Mouse (Mus musculus) gastrocnemius, postnatal 14 days (tissue): ENCODE data around the gene Mettl4. TPM values are rescaled to one million over a fixed set of nuclear protein-coding genes. Genes with fewer than 3 reads are reported as not detected.
"Not testable (repeated sequence)": the region's sequence is repeated elsewhere in the genome, so short reads cannot be mapped to it uniquely, and the experiment has no call there.

ENCODE experiments used
- DNase-seq: peaks from one replicate; pipeline ENCODE4 v3.0.0; 2021; ENCODE audit warnings: mixed read lengths
- intact Hi-C: fragments of 180-260 bp; cut with DNase I; formaldehyde crosslinking; loops from one replicate; pipeline ENCODE4 v1.15.1; 2025; ENCODE audit warnings: low total_unique reads
- long read RNA-seq, 2 experiments: library from polyadenylated mRNA; stranded (forward); transcript quantifications; one replicate each; pipeline ENCODE4 v2.0.0; 2021
- total RNA-seq, 2 experiments: library from RNA; stranded (reverse); gene quantifications; 2 replicates each; pipeline ENCODE4 v1.2.3; 2021

The Mettl4 gene
- total RNA-seq, result 1 to 10 TPM; 5.5 to 6.1 TPM
- long read RNA-seq, experiment 1, partial matches to known transcripts, result 0 of 3 reads
- long read RNA-seq, experiment 1, other reads (novel, unspliced or antisense), result 2 of 3 reads
- long read RNA-seq, experiment 2, partial matches to known transcripts, result 1 of 5 reads
- long read RNA-seq, experiment 2, other reads (novel, unspliced or antisense), result 4 of 5 reads

DNA sequence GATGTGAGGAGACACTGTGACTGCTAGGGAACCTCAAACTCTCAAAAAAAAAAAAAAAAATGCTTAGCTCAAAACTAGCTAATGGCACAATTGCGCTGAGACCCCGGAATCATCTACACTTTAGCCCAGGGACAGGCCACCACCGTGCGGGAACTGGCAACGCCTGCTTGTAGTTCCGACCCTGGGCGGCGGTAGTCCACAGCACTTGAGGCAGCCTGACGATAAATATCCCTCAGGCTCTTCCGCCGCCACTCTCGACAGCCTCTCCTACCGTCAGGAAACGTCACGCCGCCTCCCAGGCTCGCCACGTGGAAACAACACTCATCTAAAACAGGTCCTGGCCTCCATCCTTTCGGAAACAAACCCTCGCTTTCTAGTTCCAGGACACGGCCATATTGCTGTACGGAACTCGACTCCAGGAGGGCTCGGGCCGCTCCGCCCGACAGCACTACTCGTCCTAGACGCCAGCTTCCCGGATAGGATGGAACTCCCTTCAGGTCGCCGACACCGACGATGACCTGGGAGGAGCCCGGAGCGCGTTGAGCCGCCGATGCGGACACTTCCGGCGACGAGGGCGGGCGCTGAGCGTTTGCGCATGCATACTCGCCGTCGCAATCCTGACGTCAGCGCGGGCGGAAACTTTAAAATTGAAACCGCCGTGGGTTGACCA is at the start of gene Mettl4:
Gene Mettl4, minus strand, starts transcription at position 554 of the 670 bp plus-strand sequence.
- intact Hi-C loops, result no loop called here
- peak; percentile 95 for DNase-seq

DNA sequence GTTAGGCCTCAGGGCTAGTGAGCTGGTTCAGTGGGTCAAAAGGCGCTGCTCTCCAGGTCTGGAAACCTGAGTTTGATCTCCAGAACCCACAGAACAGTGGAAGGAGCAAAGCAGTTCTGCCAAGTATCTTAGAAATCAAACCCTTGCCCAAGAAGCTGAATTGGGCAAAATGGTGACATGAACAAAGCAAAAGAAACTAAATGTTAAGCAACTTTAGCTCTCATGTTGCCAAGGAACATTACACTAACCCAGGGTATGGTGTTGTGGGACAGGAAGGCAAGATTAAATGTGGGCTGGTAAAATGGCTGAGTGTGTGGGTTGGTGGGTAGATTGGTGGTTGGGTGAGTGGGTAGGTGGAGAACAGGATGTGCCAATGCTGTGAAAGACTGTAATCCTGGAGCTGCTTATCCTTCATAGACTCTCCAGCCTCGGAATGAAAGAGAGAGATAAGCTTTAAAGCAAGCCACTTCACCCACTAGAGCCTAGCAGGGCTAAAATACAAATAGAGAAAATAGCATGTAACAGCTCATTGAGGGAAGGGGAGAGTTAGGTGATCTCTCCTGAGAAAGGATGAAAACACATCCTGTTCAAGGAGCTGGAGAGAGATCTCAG is 29.2 kb upstream of the Mettl4 start:
- no peak for DNase-seq
- intact Hi-C loops, result no loop called here

DNA sequence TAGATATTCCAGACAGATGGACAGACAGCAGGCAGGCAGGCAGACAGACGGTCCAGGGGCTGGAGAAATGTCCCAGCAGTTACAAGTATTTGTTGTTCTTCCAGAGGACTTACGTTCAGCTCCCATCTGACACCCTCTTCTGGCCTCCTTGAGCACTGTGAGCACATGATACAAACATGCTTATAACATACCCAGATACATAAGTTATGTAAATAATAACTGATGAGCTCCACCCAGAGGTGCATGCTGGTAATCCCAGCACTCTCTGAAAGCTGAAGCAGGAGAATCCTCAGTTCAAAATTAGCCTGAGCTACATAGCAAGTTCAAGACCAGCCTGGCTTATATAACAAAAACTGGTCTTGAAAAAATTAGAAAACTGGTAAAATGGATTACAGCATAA is 18.7 kb upstream of the Mettl4 start:
- intact Hi-C loops, result no loop called here
- DNase-seq, result no peak

DNA sequence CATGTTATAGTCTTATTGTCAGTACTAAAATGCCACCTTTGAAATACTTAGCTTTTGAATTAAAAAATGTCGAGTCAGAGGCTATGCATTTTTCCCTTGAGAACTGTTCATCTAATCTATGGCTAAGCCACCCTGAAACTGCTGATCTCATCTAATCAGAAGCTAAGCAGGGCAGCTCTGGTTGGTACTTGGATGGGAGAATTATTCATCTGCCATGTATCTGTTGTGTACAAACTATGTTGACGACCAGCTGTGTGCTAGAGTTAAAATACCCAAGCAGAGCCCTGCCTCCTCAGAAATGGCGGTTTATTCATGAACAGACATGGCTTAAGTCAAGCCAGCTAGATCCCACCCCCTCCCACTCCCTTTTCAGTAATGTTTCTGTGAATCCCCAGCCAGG is 14.9 kb upstream of the Mettl4 start:
- intact Hi-C loops, result no loop called here
- DNase-seq, result no peak

DNA sequence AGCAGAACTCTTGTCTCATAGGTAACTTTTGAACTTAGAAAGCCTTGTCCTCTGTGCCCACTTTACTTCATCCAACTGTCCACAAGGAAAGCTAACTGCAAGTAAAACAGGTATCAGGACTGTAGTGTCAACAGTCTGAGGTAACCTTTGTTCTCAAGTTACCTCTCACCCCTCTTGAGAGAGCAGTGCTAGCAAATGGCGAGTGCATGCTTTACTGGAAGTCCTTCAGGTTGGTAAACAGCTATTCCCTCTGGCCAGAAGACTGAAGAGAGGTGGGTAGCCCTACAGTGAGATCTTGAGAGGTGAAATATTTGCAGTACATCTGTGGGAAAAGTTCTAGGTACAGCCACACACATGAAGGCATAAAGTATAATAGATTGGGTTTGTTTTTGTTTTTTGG is 14.2 kb upstream of the Mettl4 start:
- no peak for DNase-seq
- intact Hi-C loops, result no loop called here

DNA sequence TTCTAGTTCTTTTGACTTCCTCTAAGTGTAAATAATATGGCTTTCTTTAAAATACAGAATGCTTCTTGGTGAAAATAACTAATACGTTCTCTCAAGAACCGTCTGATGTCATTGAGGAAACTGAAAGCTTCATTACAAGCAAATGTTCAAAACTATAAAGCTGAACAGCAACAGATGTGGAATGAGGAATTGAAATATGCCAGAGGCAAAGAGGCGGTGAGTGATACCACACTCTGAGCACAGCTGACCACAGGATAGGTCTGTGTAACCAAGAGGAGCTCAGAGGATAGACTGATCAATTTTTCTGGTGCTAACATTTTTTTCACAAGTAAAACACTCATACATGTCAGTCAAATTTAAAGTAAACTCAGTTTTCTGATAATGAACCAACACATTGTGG is 12.6 kb upstream of the Mettl4 start:
- intact Hi-C loops, result no loop called here
- no peak for DNase-seq

DNA sequence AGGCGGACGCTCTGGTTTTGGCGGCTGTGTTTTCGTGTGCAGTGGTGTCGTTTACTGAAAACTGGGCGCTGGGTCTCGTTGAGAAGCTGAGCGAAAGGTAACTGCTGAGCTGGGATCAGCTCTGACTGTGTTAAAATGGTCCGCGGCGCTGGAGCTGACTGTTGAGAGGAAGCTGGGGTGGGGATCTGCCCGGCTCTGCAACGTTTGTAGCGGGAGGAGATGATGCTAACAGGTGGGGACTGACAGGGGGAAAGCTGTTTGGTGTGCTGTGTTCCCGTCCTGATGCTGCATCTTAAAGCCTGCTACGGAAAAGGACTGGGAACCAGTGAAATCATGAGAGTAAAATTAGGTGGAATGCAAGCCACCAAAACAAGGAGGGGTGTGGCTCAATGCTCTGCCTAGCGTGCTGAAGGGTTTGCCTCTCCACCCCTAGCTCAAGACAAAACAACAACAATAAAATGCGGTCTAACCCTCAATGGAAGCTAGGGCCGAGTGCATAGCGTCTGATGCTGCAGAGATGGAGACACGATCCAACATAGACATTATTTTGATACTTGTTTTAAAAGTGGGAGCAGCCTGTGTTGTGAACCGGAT is 414 bp upstream of the Mettl4 start:
- DNase-seq, result no peak
- intact Hi-C loops, result no loop called here

DNA sequence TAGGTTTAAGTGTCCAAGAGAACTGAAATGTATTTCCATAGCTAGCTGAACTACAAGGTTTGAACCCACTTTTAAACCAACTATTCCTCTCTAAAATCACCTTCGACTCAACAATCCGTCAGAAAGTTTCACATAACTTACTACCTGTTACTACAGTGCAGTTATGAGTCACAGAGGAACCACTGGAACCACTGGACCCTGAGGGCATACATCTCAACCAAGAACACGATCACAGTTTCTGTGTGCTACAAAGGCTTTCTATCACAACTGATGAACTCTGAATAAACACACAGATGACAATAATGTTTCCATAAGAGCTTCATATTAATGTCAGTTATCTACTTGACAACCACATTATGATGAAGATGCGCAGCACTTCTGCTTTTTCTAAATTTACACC is 11.6 kb downstream of the Mettl4 start:
- intact Hi-C loops, result no loop called here

DNA sequence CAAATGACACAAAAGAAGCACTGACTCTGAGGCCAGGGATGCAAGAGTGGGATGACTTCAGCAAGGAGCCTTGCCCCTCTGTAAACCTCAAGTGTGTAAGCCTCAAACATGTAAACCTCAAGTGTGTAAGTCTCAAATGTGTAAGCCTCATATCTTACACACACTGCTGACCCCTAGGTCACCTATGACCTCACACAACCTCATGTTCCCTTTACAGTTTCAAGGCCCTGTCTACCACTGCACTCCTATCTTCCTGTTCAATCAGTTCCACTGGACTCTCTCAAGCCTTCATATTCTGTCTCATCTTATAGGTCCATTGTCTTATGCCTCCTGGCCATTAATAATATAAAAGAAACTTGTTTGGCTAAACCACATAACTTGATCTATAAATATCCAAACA is 13.9 kb downstream of the Mettl4 start:
- intact Hi-C loops, result no loop called here
- DNase-seq, result no peak

More for the DNA sequence above, 11.6 kb downstream of the Mettl4 start:
- no peak for DNase-seq

DNA sequence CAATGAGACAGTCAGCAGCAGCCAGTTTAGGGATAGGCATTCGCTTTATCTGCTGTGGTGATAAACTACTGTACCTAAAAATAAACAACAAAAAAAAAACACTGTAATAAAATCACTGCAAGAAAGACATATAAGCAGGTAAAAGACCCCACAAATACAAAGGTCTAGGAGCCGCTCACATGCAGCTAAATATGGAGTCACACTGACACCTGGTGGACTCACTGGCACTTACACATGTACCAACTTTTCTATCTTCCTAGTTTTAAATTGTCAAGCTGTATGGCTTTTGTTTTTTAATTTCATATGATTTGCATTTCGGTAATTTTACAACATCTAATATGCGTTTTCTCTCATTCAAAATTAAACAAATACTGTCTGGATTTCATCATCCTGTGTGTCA is 14.4 kb downstream of the Mettl4 start:
- DNase-seq, result no peak
- intact Hi-C loops, result no loop called here

DNA sequence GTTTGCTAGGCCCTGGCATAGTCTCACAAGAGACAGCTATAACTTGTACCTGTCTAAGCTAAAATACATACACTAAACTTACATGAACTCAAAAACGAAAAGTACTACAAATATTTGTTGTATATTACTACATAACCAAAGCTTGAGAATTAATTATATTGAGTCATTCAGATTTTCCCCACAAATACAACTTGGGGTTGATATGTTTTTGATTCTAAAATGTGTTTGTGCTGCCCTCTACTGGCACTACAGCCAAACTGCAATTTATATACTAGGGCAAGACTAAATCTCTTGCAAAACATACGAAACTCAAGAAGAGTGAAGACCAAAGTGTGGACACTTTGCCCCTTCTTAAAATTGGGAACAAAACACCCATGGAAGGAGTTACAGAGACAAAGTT is 19.4 kb downstream of the Mettl4 start:
- DNase-seq, intact Hi-C loops: not testable (repeated sequence)

DNA sequence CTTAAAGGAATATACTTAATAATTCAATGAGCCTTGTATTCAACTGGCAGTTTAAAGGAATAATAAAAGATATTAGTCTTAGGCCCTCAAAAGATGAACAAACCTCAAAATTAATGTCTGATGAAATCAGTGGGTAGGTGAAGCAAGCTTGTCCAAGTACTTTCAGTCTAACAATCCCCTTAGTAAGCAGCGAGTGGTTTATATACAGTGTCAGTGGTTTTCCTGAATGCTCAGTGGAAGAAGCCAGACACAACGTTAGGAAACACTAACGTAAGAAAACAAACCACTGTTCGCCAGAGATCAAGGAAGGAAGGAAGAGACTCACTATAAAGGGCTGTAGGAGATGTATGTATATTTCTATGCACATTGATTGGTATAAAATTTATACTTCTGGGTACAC is 23.1 kb downstream of the Mettl4 start:
- intact Hi-C loops, result no loop called here
- DNase-seq, result no peak

DNA sequence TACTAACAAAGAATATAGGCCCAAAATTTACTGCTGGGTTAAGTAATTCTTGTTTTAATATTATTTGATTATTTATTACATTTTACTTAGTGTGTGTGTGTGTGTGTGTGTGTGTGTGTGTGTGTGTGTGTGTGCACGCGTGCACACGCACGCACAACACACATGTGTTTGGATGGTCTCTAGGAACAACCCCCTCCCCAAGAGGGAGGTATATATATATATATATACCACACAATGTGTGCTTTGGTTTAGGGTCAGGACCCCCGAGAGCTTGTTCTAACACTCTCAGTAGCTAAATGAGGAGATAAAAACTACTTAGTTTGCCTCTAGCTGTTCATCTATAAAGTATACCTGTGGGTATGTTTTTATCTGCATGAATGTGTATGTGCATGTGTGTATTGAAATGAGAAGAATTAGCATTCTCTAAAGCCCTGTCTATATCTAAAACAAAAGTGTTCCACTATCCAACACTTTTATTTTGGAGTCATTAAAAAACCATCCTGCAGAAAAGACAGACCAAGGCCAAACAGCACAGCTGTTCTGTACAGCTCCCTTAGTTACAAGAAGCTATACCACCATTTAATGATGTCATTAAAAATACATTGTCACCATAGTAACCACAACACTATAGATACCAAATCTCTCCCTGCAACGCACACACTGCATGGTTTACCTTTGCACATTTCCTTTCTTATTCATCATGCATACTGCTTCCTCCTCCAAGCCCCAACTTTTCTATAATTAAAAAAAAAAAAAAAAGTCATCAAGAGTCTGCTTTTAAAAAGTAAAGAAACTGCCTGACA is 76.1 kb downstream of the Mettl4 start:
- no peak for DNase-seq
- intact Hi-C loops, result no loop called here
